Mouse (Mus musculus): ENCODE results near the gene Decr2. TPM values are rescaled to one million over a fixed set of nuclear protein-coding genes. Genes with fewer than 3 reads are reported as not detected.
A peak's percentile ranks its signal among the peaks of the same experiment; 100 is the strongest.

The Decr2 gene
- total and polyA plus RNA-seq, 3 experiments = 9.2 to 13.9 (median 9.5) TPM

- peak; percentile 54 to 73 for DNase-seq
- intact Hi-C loops (cut with DNase I) = no loop called here
These were observed 5.1 kb upstream of the Decr2 start, which contains the start of gene Nme4 for GRCm38 (mm10) chr17:26095121-26095740. Gene Nme4, minus strand, starts transcription at chr17:26095602.

DNA sequence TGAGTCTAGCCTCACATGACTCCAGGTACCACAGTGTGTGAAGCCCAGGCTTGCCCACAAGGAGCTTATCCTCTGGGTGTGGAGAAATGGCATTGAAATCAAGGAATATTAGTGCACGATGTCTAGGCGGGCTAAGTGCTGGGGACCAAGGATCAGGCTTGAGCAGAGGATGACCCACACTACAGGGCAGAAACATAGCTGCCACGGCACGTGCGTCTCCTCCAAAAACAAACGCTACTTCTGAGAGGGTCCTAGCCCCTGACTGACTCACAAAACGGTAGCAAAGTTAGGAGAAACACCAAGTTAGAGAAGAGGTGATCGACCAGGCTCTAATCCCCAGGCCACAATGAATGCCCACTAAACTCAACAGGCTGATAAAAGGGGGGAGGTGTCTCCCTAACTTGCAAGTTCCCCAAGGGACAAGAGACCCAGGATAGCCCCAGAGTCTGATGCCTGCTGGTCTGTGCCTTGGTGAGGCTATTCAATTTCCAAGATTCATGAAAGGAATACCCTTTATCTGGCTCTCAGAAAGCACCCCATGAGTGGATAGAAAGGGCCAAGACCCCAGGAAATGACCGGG is 4.5 kb upstream of the Decr2 start:
- Histone ChIP-seq H3K9ac (ENCODE audit: low read depth, low read length) (no peak overlapping the region), H3K4me3 (peak overlapping the region; percentile 53)
- DNase-seq = no peak

More at GRCm38 (mm10) chr17:26095121-26095740, 5.1 kb upstream of the Decr2 start, which contains the start of gene Nme4:
- H3K36me3 ChIP-seq (ENCODE audit: control insufficient read depth, insufficient read depth, low read length) = no peaks in the 10 kb centered on the region
- H3K79me2 ChIP-seq (replicated peaks; ENCODE audit: control insufficient read depth, insufficient read depth, low read length) = no peaks in the 10 kb centered on the region
- H3K9ac ChIP-seq (ENCODE audit: low read depth, low read length) = peak within 1 kb of the TSS; percentile 73
- no peak within 1 kb of the TSS for H3K27ac ChIP-seq
- no peaks in the 10 kb centered on the region for H3K27me3 ChIP-seq (ENCODE audit: control insufficient read depth, insufficient read depth, low read length)
- H3K4me3 ChIP-seq = peak within 1 kb of the TSS; percentile 53
- TF ChIP-seq POLR2A (IDR thresholded peaks at IDR 0.05; ENCODE audit: insufficient read depth, low read depth, low read length) (0 out of 2 replicates have a peak, but pooled peaks have one; percentile 38), CTCF (IDR thresholded peaks at IDR 0.05) (no peak), EP300 (IDR thresholded peaks at IDR 0.05; ENCODE audit: insufficient read depth, low read depth, low read length) (no peak)
- no peaks in the 10 kb centered on the region for H3K4me1 ChIP-seq (ENCODE audit: control insufficient read depth, insufficient read depth, low read length)
- WGBS = 4% methylated on average over 47 of the region's 47 CpGs

GRCm38 (mm10) chr17:26087059-26087564 is 3.0 kb downstream of the Decr2 start:
- H3K27ac ChIP-seq = no peak overlapping the region
- H3K36me3 ChIP-seq (ENCODE audit: control insufficient read depth, insufficient read depth, low read length) = no peaks in the 10 kb centered on the region
- no peaks in the 10 kb centered on the region for H3K27me3 ChIP-seq (ENCODE audit: control insufficient read depth, insufficient read depth, low read length)
- H3K9ac ChIP-seq (ENCODE audit: low read depth, low read length) = no peak overlapping the region
- no peak overlapping the region for H3K4me3 ChIP-seq
- no peaks in the 10 kb centered on the region for H3K79me2 ChIP-seq (replicated peaks; ENCODE audit: control insufficient read depth, insufficient read depth, low read length)
- no peak for TF ChIP-seq EP300 (IDR thresholded peaks at IDR 0.05; ENCODE audit: insufficient read depth, low read depth, low read length)
- no peak for TF ChIP-seq CTCF (IDR thresholded peaks at IDR 0.05)
- TF ChIP-seq POLR2A (IDR thresholded peaks at IDR 0.05; ENCODE audit: insufficient read depth, low read depth, low read length) = no peak
- 88% methylated on average over 9 of the region's 9 CpGs for WGBS
- no peak for DNase-seq
- no peaks in the 10 kb centered on the region for H3K4me1 ChIP-seq (ENCODE audit: control insufficient read depth, insufficient read depth, low read length)
- intact Hi-C loops (cut with DNase I) = no loop called here

More for the DNA sequence above, 4.5 kb upstream of the Decr2 start:
- H3K27ac ChIP-seq = no peak overlapping the region
- intact Hi-C loops (cut with DNase I) = loop anchor here (5.0 kb wide), 1 partner anchor 202 kb away; no protein-coding TSS in a partner anchor
- H3K27me3 ChIP-seq (ENCODE audit: control insufficient read depth, insufficient read depth, low read length) = no peaks in the 10 kb centered on the region
- H3K36me3 ChIP-seq (ENCODE audit: control insufficient read depth, insufficient read depth, low read length) = no peaks in the 10 kb centered on the region
- TF ChIP-seq CTCF (IDR thresholded peaks at IDR 0.05) = no peak
- TF ChIP-seq EP300 (IDR thresholded peaks at IDR 0.05; ENCODE audit: insufficient read depth, low read depth, low read length) = no peak
- no peak for TF ChIP-seq POLR2A (IDR thresholded peaks at IDR 0.05; ENCODE audit: insufficient read depth, low read depth, low read length)
- 59% methylated on average over 9 of the region's 9 CpGs for WGBS
- H3K79me2 ChIP-seq (replicated peaks; ENCODE audit: control insufficient read depth, insufficient read depth, low read length) = no peaks in the 10 kb centered on the region
- no peaks in the 10 kb centered on the region for H3K4me1 ChIP-seq (ENCODE audit: control insufficient read depth, insufficient read depth, low read length)

GRCm38 (mm10) chr17:26080867-26081266 is 9.3 kb downstream of the Decr2 start:
- H3K27me3 ChIP-seq (ENCODE audit: control insufficient read depth, insufficient read depth, low read length) = no peaks in the 10 kb centered on the region
- no peak overlapping the region for H3K4me3 ChIP-seq
- H3K4me1 ChIP-seq (ENCODE audit: control insufficient read depth, insufficient read depth, low read length) = no peaks in the 10 kb centered on the region
- intact Hi-C loops (cut with DNase I) = no loop called here
- TF ChIP-seq POLR2A (IDR thresholded peaks at IDR 0.05; ENCODE audit: insufficient read depth, low read depth, low read length) (no peak), EP300 (IDR thresholded peaks at IDR 0.05; ENCODE audit: insufficient read depth, low read depth, low read length) (no peak), CTCF (IDR thresholded peaks at IDR 0.05) (no peak)
- H3K79me2 ChIP-seq (replicated peaks; ENCODE audit: control insufficient read depth, insufficient read depth, low read length) = no peaks in the 10 kb centered on the region
- H3K36me3 ChIP-seq (ENCODE audit: control insufficient read depth, insufficient read depth, low read length) = no peaks in the 10 kb centered on the region
- no peak overlapping the region for H3K27ac ChIP-seq
- WGBS = 34% methylated on average over 2 of the region's 2 CpGs
- H3K9ac ChIP-seq (ENCODE audit: low read depth, low read length) = no peak overlapping the region
- no peak for DNase-seq

DNA sequence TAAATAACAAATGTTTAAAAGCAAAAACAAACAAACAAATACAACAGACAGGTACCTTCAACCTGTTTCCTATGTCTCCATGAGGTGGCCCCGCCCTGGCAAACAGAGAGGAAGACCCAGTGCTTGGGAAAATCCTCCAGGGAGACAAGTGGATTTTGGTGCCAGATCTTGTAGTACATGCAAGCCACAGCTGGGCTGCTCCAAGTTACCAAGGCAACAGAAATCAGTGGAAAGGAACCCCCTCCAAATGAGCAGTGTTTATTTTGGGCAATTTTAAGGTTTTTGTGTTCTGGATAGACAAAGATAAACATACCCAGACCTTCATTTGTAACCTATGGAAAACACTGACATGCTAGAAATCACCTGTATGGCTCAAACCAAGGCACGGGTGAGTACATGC is 11.3 kb downstream of the Decr2 start:
- DNase-seq = no peak
- no peaks in the 10 kb centered on the region for H3K79me2 ChIP-seq (replicated peaks; ENCODE audit: control insufficient read depth, insufficient read depth, low read length)
- no peak overlapping the region for H3K27ac ChIP-seq
- TF ChIP-seq EP300 (IDR thresholded peaks at IDR 0.05; ENCODE audit: insufficient read depth, low read depth, low read length) = no peak
- no peak for TF ChIP-seq CTCF (IDR thresholded peaks at IDR 0.05)
- TF ChIP-seq POLR2A (IDR thresholded peaks at IDR 0.05; ENCODE audit: insufficient read depth, low read depth, low read length) = no peak
- H3K36me3 ChIP-seq (ENCODE audit: control insufficient read depth, insufficient read depth, low read length) = no peaks in the 10 kb centered on the region
- WGBS = 71% methylated on average over 2 of the region's 2 CpGs
- H3K27me3 ChIP-seq (ENCODE audit: control insufficient read depth, insufficient read depth, low read length) = no peaks in the 10 kb centered on the region
- intact Hi-C loops (cut with DNase I) = no loop called here
- H3K9ac ChIP-seq (ENCODE audit: low read depth, low read length) = no peak overlapping the region
- H3K4me1 ChIP-seq (ENCODE audit: control insufficient read depth, insufficient read depth, low read length) = no peaks in the 10 kb centered on the region
- no peak overlapping the region for H3K4me3 ChIP-seq

DNA sequence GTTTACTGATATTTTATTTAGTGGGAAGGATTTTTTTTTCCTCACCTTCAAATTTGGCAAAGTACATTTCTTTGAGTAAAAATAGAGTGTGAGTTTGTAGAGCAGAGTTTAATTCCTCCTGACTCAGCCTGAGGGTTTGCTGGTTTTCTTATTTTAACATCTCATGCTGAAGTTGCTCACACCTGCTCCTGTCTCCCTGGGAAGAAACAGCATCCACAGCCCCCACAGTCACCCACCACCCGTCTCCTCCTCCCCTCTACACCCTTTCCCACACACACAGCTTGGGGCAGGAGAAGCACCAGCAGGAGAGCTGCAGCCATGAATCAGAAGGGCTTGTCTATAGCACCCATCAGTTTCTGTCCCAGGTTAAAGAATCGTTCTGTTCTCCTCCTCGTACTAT is 14.9 kb downstream of the Decr2 start:
- H3K27ac ChIP-seq = no peak overlapping the region

More for the DNA sequence above, 14.9 kb downstream of the Decr2 start:
- no peaks in the 10 kb centered on the region for H3K4me1 ChIP-seq (ENCODE audit: control insufficient read depth, insufficient read depth, low read length)
- no peak overlapping the region for H3K4me3 ChIP-seq
- H3K27me3 ChIP-seq (ENCODE audit: control insufficient read depth, insufficient read depth, low read length) = no peaks in the 10 kb centered on the region
- H3K36me3 ChIP-seq (ENCODE audit: control insufficient read depth, insufficient read depth, low read length) = no peaks in the 10 kb centered on the region
- H3K79me2 ChIP-seq (replicated peaks; ENCODE audit: control insufficient read depth, insufficient read depth, low read length) = no peaks in the 10 kb centered on the region
- intact Hi-C loops (cut with DNase I) = no loop called here
- WGBS = 59% methylated on average over 3 of the region's 3 CpGs
- no peak for TF ChIP-seq CTCF (IDR thresholded peaks at IDR 0.05)
- TF ChIP-seq EP300 (IDR thresholded peaks at IDR 0.05; ENCODE audit: insufficient read depth, low read depth, low read length) = no peak
- no peak for TF ChIP-seq POLR2A (IDR thresholded peaks at IDR 0.05; ENCODE audit: insufficient read depth, low read depth, low read length)
- H3K9ac ChIP-seq (ENCODE audit: low read depth, low read length) = no peak overlapping the region
- DNase-seq = no peak

Measured in heart, adult 2 months (tissue).